Mouse (Mus musculus) midbrain, embryonic 14.5 days (tissue): Measurements from ENCODE around the gene 1190005I06Rik. TPM values are rescaled to one million over a fixed set of nuclear protein-coding genes. Genes with fewer than 3 reads are reported as not detected.

ENCODE experiments used
- ATAC-seq: fragments of 200-750 bp; cut with Nextera tagmentation; 2 replicates; pipeline ENCODE4 v1.8.0; 2017; ENCODE audit warnings: moderate number of reproducible peaks, moderate library complexity; ENCODE audit not compliant: low FRiP score, low TSS enrichment
- DNase-seq: peaks from one replicate; pipeline ENCODE4 v3.0.0-alpha.2; 2015
- H3K27ac ChIP-seq: fragments of 300-500 bp; sonication (generic); replicated peaks from 2 replicates; pipeline ENCODE4 v1.5.1; 2014; ENCODE audit warnings: mild to moderate bottlenecking, low read depth, low read length, moderate library complexity
- H3K27me3 ChIP-seq: fragments of 300-500 bp; sonication (generic); 2 replicates; pipeline ENCODE4 v1.6.1; 2014; ENCODE audit warnings: low read length, control low read depth, mixed read lengths; ENCODE audit not compliant: control insufficient read depth, insufficient read depth
- H3K36me3 ChIP-seq: fragments of 300-500 bp; sonication (generic); 2 replicates; pipeline ENCODE4 v1.6.1; 2014; ENCODE audit warnings: low read length, control low read depth; ENCODE audit not compliant: control insufficient read depth, insufficient read depth
- H3K4me1 ChIP-seq: fragments of 300-500 bp; sonication (generic); 2 replicates; pipeline ENCODE4 v1.6.1; 2014; ENCODE audit warnings: mild to moderate bottlenecking, antibody characterized with exemption, low read length, control low read depth; ENCODE audit not compliant: control insufficient read depth, insufficient read depth
- H3K4me2 ChIP-seq: fragments of 300-500 bp; sonication (generic); 2 replicates; pipeline ENCODE4 v1.6.1; 2014; ENCODE audit warnings: mild to moderate bottlenecking, low read length, moderate library complexity
- H3K4me3 ChIP-seq: fragments of 300-500 bp; sonication (generic); replicated peaks from 2 replicates; pipeline ENCODE4 v1.5.1; 2014; ENCODE audit warnings: low read depth, low read length
- H3K9ac ChIP-seq: fragments of 300-500 bp; sonication (generic); replicated peaks from 2 replicates; pipeline ENCODE4 v1.6.1; 2014; ENCODE audit warnings: mild to moderate bottlenecking, low read length, moderate library complexity
- H3K9me3 ChIP-seq: fragments of 300-500 bp; sonication (generic); 2 replicates; pipeline ENCODE4 v1.6.1; 2016; ENCODE audit warnings: low read length, control low read depth, mixed read lengths; ENCODE audit not compliant: control insufficient read depth
- WGBS: fragments of 180-500 bp; shearing (Covaris S2); extraction: QIAGEN DNeasy Blood & Tissue Kit; methylation state at CpG from one replicate; pipeline ENCODE4 v1.1.7; 2014; 5-methylcytosine and 5-hydroxymethylcytosine counted together
- polyA plus RNA-seq: library from polyadenylated mRNA; unstranded; fragments of >200 nt; fragmentation: Nextera tagmentation; extraction: Ambion mirVana; gene quantifications from 2 replicates; pipeline ENCODE4 v1.2.1, GENCODE M21; 2014

Gene 1190005I06Rik
- polyA plus RNA-seq, 1 experiment from 2014 or later: 11.8 TPM

DNA sequence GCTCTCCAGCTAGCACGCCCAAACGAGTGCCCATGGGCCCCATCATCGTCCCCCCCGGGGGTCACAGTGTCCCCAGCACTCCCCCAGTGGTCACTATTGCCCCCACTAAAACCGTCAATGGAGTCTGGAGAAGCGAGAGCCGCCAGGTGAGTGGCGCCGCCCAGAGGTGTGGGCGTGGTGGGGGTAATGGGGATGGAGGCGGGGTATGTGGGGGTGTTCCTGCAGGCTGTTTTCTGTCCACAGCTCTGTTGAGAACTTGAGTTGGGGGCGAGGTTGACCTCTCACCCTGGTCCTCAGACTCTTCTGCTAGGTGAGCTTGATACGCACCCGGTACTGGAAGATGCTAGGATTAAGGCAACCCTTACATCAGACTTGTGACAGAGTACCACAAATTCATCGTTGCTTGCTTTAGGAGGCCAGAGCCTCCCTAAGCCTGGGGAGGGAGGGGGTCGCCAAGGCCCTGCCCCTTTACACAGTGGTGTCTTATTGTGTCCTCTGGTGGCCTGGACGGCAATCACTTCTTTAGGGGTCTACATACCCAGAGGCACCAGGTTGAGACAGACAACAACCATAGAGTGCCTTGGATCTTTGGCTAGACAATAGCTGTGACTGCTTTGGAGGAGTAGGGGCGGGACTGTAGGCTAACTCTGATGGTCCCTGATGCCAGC is 84.6 kb downstream of the 1190005I06Rik start:
- 77% methylated on average over 18 of the region's 18 CpGs for WGBS
- H3K27me3 ChIP-seq: no peaks in the 10 kb centered on the region
- no peak overlapping the region for H3K4me3 ChIP-seq
- H3K4me1 ChIP-seq: peaks cover 81% of the 10 kb centered on the region
- H3K9ac ChIP-seq: peak overlapping the region; percentile 26; the same call in 1 of the 2 replicates
- peak overlapping the region; percentile 8; the same call in 1 of the 2 replicates for H3K4me2 ChIP-seq
- ATAC-seq: no peak
- H3K9me3 ChIP-seq: no peaks in the 10 kb centered on the region
- no peak for DNase-seq
- peak overlapping the region; percentile 85 for H3K27ac ChIP-seq
- peaks cover 26% of the 10 kb centered on the region for H3K36me3 ChIP-seq

DNA sequence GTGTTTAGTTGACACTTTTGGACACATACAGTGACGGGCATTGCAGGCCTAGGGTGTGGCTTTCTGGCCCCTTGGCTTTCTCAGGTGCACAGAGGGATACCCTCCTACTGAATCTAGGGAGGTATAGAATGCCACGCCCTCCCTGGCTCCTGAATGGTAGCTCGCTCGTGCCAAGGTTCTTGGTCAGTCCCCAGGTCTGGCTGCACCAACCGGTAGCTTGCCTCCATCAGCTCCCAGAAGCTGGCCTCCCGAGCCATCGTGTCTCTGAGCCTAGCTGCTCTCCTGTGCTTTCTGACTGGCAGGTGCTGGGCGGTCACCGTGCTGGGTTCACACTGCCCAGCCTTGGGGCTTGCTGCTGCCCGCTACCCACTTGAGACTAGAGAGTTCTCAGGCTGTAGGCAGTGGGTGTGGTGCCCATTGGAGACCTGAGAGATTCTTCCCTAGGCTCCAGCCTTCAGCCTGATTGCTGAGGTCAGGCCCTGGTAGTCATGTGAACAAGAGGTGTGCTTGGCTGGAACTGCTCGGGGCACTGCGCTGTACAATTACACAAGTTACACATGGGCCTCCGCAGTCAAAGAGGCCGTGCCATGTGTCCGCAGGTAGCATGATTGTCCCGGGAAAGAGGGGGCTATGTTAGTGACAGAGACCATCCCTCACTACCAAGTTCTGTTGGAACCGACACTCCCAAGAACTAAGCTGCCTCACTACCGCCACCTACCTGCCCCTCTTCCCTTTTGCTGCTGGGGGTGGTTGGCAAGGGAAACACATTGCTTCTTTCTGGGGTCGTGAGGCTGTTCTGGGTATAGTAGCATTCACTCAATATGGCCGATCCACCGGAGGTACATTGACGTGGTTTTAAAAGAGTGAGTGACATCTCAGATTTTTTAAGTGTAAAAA is 85.6 kb downstream of the 1190005I06Rik start:
- 84% methylated on average over 22 of the region's 22 CpGs for WGBS
- Histone ChIP-seq H3K9me3 (no peaks in the 10 kb centered on the region), H3K27me3 (no peaks in the 10 kb centered on the region), H3K9ac (no peak overlapping the region), H3K36me3 (peaks cover 16% of the 10 kb centered on the region), H3K4me2 (no peak overlapping the region), H3K27ac (peak overlapping the region; percentile 85), H3K4me3 (no peak overlapping the region), H3K4me1 (peaks cover 91% of the 10 kb centered on the region)
- ATAC-seq: no peak
- DNase-seq: peak; percentile 46

DNA sequence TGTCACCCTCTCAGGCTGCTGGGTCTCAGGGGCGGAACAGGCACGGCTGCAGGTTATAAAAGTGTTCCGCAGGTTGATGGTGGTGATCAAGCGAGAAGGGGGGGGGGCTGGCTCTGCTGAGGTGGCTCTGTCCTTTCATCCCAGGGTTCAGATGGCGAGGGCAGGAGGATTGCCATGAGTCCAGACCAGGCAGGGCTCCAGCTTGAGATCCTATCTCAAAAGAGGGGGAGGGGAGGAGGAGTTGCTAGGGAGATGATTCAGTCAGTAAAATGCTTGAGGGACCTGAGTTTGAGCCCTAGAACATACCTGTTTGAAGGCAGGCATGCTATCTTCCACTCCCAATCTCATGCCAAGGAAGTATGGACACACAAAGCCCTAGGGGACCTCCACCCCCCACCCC is 86.9 kb downstream of the 1190005I06Rik start:
- Histone ChIP-seq H3K4me1 (peaks cover 95% of the 10 kb centered on the region), H3K27ac (peak overlapping the region; percentile 85; the same call in 1 of the 2 replicates), H3K27me3 (no peaks in the 10 kb centered on the region), H3K9ac (0 out of 2 replicates have a peak overlapping the region, but pooled peaks have one; percentile 9), H3K4me3 (no peak overlapping the region), H3K9me3 (no peaks in the 10 kb centered on the region), H3K36me3 (0 out of 2 replicates have a peak, but pooled peaks cover 7% of the 10 kb centered on the region), H3K4me2 (0 out of 2 replicates have a peak overlapping the region, but pooled peaks have one; percentile 22)
- DNase-seq: no peak
- ATAC-seq: no peak
- 85% methylated on average over 5 of the region's 5 CpGs for WGBS

DNA sequence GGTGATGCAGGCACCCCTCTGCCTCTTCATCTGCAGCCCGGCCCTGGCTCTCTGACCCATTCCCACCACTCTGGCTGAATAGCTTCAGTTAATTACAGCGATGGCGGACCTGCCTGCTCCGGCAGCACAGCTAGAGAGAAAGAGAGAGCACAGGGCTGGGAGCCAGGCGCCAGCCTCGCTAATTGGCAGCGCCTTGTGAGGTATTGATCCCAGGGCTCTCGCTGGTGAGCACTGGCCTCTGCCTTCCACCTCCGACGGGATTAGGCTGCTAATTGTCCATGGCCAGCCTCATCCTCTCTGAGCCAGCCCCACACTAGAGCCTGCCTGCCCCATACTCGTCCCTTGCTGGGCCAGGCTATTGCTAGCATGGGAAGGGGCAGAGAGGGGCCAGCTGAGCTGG is 87.8 kb downstream of the 1190005I06Rik start:
- 0 out of 2 replicates have a peak, but pooled peaks have one; percentile 24 for ATAC-seq
- no peaks in the 10 kb centered on the region for H3K27me3 ChIP-seq
- peak overlapping the region; percentile 22; the same call in 1 of the 2 replicates for H3K4me2 ChIP-seq
- H3K27ac ChIP-seq: peak overlapping the region; percentile 85
- 0 out of 2 replicates have a peak overlapping the region, but pooled peaks have one; percentile 3 for H3K9ac ChIP-seq
- H3K4me3 ChIP-seq: no peak overlapping the region
- H3K9me3 ChIP-seq: no peaks in the 10 kb centered on the region
- peaks cover 92% of the 10 kb centered on the region for H3K4me1 ChIP-seq
- H3K36me3 ChIP-seq: 0 out of 2 replicates have a peak, but pooled peaks cover 8% of the 10 kb centered on the region
- DNase-seq: peak; percentile 77
- 5% methylated on average over 11 of the region's 11 CpGs for WGBS

Other genes with a start within 250 kb of the 1190005I06Rik start
- gene Gins2, start 58.3 kb downstream of the 1190005I06Rik start, polyA plus RNA-seq: 15.5 and 23.7 TPM in 2 replicates
- gene Gm27021, start 20.4 kb upstream of the 1190005I06Rik start, polyA plus RNA-seq: 4.9 and 5.1 TPM in 2 replicates
- gene Cox4i1, start 20.6 kb upstream of the 1190005I06Rik start, polyA plus RNA-seq: 1,016 and 1,147 TPM in 2 replicates
- 108 and 142 TPM in 2 replicates for gene Emc8, start 20.9 kb upstream of the 1190005I06Rik start, polyA plus RNA-seq
- 2.0 and 4.0 TPM in 2 replicates for gene Irf8, start 88.7 kb upstream of the 1190005I06Rik start, polyA plus RNA-seq